Mouse (Mus musculus) ovary, postnatal 14 days (tissue): Measurements from ENCODE around the gene 2010111I01Rik.

Experiments
- DNase-seq: peaks from one replicate; pipeline ENCODE4 v3.0.0; 2022; ENCODE audit warnings: low spot score

The 2010111I01Rik gene

DNA sequence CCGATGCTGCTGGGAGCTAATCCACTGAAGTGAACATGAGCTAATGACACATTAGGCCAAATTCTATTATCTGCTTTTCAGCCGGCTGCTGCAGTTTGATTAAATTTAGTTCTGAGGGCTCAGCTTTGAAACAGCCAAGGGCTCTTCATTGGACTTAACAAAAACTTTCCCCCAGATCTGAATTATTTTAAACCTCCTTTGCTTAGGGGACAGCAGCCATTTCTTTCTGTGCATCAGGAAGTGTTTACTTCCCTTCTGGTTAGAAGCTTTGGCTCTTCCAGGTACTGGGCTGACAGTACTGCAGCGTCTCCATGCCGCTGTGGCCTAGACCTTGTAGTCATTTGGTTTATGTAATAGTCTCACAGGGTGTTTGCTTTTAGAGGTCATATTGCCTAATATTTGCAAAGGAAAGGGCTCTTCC, 149.2 kb downstream of the 2010111I01Rik start:
- no peak for DNase-seq

DNA sequence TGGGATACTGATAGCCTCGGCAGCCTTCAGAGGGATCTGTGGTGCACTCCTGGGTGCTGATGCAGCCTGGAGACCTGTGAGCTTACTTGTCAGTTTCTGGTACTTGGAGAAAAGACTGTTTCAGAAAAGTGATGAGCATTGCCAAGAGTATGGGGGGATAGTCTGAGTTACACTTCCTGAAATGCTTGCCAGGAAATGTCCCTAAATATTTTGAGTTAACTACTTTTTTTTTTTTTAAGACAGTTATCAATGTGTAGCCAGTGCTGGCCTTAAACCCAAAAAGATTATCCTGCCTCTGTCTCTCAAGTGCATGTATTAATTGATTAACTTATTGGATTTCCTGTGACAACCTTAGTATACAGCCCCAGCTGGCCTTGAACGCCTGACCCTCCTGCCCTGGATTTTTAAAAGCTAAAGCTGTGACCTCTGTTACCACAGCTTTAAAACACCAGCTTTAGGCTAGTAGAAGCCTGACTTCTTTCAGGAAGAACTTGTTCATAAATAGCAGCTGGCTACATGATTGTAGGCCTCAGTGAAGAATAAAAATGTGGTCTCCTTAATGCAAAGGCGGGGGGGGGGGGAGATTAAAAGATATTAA, 150.6 kb downstream of the 2010111I01Rik start:
- DNase-seq = no peak

- no peak for DNase-seq
Measured at GRCm38 (mm10) chr13:63117495-63118184, 152.9 kb downstream of the 2010111I01Rik start.

GRCm38 (mm10) chr13:63118682-63119081, 154.0 kb downstream of the 2010111I01Rik start:
- no peak for DNase-seq

- no peak for DNase-seq
Measured at GRCm38 (mm10) chr13:63120296-63120695, 155.6 kb downstream of the 2010111I01Rik start.

DNA sequence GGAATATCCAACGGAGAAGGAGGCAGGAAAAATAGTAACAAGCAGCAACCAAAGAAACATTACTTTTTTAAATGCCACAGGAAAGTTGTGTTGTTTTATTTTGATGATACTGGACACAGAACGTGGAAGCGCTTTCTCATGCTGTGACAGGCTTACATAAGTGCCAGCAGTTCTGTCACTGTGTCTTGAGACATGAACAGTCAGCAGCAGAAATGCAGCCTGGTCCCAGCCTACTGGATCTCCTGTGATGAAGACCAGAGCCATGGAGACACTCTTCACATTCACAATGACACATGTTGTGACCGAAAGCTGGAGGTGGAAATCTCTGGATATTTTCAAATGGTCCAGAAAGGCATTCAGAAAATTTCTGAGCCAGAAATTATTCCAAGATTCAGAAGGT, 157.1 kb downstream of the 2010111I01Rik start:
- DNase-seq = no peak

DNA sequence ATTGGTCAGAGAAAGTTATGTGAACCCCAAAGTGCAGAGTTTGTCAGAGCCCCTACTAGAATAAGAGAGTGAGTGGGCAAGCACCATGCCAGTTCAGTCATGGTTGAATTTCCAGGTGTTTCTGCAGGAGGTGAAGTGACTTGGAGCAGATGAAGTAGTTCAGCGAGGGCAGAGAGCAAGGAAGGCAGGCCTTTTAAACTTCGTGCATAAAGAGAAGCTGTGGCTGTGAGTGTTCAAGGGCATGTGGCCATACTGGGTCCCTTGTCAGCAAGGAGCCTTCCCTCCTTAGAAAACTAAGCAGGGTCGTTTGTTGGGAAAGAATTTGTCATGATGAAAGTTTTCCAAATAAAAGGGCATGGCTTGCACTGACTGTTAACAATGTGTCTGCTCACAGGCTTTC, 161.5 kb downstream of the 2010111I01Rik start:
- DNase-seq = no peak

GRCm38 (mm10) chr13:63127516-63127915, 162.8 kb downstream of the 2010111I01Rik start:
- no peak for DNase-seq

DNA sequence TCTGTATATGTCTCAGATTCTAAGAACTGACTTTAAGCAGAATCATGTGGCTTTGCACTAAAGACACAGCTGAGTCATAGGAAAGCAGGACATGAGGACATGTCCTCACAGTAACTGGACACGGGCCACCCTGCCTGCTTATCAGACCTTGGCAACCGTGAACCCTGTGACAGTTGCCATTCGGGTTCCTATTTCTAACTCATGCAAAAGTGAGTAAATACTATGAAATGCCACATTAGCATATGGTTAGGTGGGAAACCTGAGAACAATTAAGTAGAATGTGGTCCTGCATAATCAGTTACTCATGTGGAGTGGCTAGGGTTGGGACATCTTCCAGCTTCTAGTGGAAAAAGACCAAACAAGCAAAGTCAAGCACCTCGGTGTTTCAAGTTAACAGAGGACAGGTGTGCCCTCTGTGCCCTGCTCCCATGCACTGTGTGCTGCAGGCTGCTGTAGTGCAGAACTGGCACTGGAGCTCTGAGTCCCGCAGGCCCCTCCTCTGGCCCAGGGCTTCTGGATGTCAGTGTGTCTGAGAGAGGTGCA, 170.3 kb downstream of the 2010111I01Rik start:
- DNase-seq = no peak

DNA sequence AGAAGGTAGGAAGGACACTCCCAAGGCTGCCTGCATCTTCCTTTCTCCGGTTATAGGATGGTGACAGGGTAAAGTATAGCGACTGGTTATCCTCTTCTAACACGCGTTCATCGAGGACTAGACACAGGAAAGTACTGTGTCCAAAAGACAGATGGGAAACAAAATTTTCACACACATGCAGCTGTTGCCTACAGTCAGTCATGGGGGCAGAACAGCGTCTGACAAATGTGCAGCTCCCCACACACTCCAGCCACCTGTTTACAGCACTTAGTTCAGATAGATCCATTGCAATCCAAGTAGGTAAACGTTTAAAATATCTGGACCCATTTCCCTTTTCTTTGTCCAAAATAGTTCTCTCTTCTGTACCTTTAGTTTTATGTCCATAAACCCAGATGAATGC, 171.3 kb downstream of the 2010111I01Rik start:
- DNase-seq = no peak

DNA sequence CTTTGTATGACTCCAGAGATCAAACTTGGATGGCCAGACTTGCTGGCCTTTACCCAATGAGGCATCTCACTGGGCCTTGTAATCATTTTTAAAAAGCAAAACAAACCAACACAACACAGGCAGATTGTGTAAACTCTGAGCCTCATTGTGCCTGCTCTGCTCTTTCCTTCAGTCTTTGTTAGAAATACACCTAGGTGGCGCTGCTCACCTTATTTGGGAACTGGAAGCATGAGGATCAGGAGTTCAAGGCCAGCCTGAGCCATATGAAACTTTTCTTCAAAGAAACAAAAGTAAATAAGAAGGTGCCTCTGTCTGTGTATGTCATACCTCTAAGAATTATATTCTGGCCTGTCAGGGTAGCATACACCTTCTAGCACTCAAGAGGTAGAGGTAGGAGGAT, 172.1 kb downstream of the 2010111I01Rik start:
- no peak for DNase-seq

DNA sequence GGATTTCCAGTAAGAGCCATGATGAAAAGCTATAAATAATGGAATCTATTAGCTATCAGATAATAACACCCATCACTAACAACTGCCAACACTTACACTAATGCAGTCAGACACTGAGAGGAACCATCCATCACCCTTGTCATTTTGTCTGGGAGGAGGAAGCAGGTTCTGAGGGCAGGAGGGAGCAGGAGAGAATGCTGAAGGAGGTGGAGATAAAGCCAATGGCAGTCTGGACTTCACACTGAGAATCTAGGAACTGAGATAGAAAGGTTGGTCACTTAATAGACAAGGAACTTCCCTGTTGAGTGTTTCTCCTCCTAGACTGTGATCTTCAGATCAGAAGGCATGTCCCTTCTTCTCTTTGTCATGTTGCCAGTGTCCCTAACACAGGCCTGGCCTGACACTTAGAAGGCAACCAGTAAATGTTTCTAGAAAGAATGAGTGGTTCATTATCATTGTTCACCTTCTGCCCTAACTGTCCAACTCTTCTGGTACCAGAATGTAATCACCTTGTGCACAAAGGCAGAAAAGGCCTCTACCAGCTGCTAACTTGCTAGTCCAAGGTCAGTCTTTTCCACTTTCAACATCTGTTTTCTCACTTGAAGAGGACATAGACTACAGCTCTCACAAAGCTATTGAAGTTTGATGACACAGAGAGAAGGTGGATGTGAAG, 173.8 kb downstream of the 2010111I01Rik start:
- no peak for DNase-seq

DNA sequence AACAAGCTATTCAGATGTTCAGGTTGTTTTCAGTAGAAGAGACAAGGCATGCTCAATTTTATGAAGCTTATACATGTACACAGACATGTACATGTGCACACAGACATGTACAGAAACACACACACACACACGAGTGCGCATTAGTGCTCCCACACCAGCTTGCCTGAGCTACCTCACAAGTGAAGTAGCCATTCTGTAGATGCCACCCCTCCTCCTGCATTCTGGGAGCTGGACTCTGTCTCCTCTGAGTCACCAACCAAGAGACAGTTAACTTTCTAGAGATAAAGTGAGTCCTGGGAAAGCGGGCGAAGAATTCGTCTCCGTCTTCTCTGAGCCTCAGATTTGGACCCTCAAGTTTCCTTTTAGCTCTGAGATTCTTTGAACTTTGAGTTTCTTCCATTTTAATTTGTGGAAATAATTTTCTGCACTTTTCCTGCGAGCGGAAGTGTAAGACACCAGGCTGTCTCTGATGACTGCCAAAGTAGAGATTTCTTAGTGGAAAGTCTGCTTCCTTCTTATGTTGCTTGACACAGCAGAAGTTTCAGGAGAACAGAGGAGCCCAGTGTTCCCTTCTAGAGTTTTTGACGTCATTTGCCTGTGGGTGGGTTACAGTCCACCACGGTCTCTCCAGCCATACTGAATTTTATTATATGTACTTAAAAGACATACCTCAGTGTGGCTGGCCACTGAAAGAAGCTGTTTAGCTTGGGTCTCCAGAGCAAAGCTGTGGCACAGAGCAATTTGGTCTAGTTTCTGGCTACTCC, 175.0 kb downstream of the 2010111I01Rik start:
- no peak for DNase-seq

DNA sequence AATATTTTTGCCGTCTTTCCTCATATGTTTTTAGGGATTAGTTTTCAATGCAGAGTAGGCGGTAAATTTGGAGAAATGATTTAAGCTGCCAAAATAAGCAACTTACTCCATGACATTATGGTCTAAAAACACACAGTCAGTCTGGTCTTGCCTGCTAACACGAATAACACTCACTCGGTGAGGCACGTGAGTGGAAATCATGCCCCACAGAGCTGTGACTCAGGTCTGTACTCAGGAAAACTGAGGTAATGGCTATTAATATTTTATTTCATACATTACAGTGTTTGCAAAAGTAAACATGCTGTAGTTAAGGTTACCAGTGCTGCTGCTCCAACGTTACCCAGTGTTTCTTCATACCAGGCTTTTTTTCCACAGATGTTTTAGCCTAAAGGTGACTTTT, 176.1 kb downstream of the 2010111I01Rik start:
- no peak for DNase-seq

DNA sequence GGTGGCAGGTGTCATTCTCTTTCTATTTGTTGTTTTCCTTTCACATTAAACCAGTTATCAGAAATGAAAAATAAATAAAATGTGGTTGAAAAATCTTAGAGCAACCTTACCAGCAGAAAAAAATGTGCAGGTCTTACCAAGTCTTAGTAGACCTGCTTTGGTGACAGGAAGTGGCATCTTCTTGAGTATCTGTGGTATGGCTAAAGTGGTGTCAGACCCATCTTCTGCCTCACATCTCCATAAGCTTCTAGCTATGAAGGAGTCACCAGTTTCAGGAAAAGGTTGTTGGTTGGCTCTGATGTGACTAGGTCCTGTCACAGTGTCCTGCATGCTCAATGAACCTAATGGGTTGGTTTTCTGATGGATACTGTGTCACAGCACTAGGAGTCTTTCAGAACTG, 176.6 kb downstream of the 2010111I01Rik start:
- no peak for DNase-seq

GRCm38 (mm10) chr13:63146604-63147188, 182.0 kb downstream of the 2010111I01Rik start:
- no peak for DNase-seq

DNA sequence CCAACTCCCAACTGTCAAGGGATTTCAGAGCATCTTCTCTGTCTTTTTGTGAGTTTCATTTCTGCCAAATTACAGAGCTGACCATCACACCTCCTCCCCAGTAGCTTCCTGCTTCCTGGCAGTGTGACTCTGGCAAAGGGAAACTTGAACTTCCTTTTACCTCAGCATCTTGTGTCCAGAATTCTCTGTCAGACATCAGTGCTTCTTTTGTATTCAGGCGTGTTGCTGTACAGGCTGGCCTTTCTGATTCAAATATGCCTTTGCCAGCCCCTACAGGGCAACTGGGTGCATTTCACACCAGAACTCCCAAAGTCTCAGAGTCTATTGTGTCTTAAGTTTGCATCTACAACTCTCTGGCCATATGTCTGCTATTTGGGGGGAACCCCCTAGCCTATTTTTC, 183.5 kb downstream of the 2010111I01Rik start:
- no peak for DNase-seq

DNA sequence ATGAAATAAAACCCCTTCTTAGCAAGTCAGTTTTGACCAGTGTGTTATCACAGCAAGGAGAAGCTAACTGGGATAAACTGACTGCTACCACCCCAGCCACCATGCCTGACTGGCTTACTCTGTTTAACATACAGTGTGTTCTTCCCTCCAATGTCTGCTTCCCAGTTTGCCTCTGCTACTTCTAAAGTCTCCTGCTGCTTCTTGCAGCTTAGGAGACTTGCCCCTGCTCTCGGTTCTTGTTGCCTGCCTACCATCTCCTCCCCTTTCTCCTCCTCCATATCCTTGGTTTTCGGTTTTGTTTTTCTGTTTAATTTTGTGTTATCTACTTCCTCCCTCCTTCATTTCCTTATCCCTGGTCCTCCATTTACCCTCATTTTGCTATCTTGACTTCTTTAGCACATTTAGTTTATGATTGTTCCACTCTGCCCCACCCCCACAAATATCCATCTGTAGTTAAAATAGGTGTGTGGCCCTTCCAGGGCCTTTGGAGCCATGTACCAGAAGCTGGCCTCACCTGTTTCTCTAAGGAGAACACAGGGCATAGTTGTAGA, 185.9 kb downstream of the 2010111I01Rik start:
- no peak for DNase-seq

DNA sequence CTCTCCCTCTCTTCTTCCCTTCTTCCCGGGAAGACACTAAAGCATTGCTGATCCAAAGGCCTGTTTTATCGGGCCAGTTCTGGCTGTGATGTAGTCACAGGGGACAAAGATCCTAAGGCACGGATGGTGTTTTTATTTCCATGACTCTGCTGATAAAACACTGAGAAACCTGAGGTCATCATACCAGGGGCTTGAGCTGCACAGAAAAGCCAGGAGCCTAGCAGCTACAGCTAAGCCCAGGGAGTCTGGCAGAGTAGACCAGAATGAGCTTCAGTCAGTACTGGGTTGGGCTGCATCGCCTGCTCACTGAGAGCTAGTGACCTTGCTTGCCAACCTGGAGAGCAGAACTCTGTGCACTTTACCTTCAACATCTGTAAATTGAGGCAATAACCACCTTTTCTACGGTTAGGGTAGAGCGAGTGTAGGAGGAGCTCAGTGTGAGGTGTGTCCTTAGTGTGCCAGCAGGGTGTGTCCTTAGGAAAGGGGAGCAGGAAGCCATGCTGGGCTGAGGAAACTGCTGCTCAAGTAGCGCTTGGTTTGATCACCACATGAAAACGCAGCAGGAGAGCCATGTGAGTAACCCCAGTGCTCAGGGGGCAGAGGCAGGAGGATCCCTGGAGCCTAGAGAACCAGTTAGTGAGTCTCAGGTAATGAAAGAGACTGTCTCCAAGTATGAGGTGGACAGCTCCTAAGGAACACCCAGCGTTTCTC, 186.5 kb downstream of the 2010111I01Rik start:
- no peak for DNase-seq

DNA sequence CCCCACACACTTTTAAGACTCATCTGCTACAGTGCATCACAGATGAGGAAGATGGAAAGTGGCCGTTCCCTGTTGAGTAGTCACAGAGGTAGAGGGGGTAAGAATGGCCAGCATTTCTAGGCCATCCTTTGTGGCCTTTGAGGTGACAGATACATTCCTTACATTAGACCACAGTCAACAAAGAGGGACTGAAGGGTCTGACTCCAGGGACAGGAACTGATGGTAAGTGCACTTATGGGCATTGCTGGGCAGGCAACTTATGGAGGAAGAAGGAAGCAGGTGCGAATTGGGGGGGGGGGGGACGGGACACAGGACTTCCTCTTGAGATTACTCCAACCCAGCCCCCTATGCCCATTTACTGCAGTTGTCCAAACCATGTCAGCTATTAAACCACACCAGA, 187.8 kb downstream of the 2010111I01Rik start:
- no peak for DNase-seq

DNA sequence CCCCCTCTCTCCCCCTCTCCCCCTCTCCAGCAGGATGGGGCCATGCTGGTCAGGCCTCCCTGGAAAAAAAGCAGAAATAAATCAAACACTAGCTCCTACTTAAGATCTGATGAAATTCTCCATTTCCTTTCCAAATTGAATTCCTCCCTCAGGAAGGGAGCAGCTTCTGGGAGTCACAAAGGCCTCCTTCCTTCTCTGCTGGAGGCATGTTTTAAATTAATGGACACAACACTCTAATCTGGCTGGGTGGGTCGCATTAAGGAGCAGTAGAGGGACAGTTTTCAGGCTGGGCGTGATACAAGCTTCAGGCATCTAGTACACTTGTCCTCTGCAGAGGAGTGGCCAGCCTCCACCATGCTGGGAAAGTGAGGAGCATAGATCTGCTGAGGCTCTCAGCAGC, 188.7 kb downstream of the 2010111I01Rik start:
- DNase-seq = no peak
